Mouse (Mus musculus) CH12.LX (cell line): Measurements from ENCODE around the gene Slc25a23.
"Not testable (repeated sequence)": the region's sequence is repeated elsewhere in the genome, so short reads cannot be mapped to it uniquely, and the experiment has no call there.

Experiments
- CHD2 ChIP-seq: IDR thresholded peaks from 2 replicates; pipeline ENCODE4 v1.6.1; 2011; ENCODE audit warnings: low read length, improper control_type of control experiment
- CTCF ChIP-seq, 2 experiments: IDR thresholded peaks in 1 of 2; conservative IDR thresholded peaks in 1 of 2; 2 replicates each; pipeline ENCODE4 v1.5.1; 2011 to 2012; ENCODE audit warnings: low read depth in 2 of 2, low read length in 2 of 2, improper control_type of control experiment in 1 of 2, inconsistent platforms in 1 of 2, mild to moderate bottlenecking in 1 of 2, moderate library complexity in 1 of 2
- E2F4 ChIP-seq: IDR thresholded peaks from 2 replicates; pipeline ENCODE4 v1.6.1; 2011; ENCODE audit warnings: low read depth, low read length, improper control_type of control experiment; ENCODE audit not compliant: insufficient replicate concordance
- EP300 ChIP-seq: IDR thresholded peaks from 2 replicates; pipeline ENCODE4 v1.6.1; 2011; ENCODE audit warnings: low read length, improper control_type of control experiment
- IRF4 ChIP-seq: IDR thresholded peaks from 2 replicates; pipeline ENCODE4 v1.6.1; 2014; ENCODE audit warnings: low read depth, mild to moderate bottlenecking, inconsistent platforms, low read length, improper control_type of control experiment
- NRF1 ChIP-seq: IDR thresholded peaks from 2 replicates; pipeline ENCODE4 v1.6.1; 2014; ENCODE audit warnings: low read depth, mild to moderate bottlenecking, inconsistent platforms, low read length, improper control_type of control experiment, moderate library complexity
- POLR2A ChIP-seq: IDR thresholded peaks from 2 replicates; pipeline ENCODE4 v1.6.1; 2011; ENCODE audit warnings: low read depth, mild to moderate bottlenecking, improper control_type of control experiment, low read length
- RCOR1 ChIP-seq: conservative IDR thresholded peaks from 2 replicates; pipeline ENCODE4 v1.6.1; 2012; ENCODE audit warnings: low read depth, mild to moderate bottlenecking, inconsistent platforms, low read length, improper control_type of control experiment
- UBTF ChIP-seq: IDR thresholded peaks from 2 replicates; pipeline ENCODE4 v1.6.1; 2012; ENCODE audit warnings: low read depth, mild to moderate bottlenecking, inconsistent platforms, low read length, improper control_type of control experiment, moderate library complexity
- USF1 ChIP-seq: IDR thresholded peaks from 2 replicates; pipeline ENCODE4 v1.6.1; 2014; ENCODE audit warnings: low read depth, mild to moderate bottlenecking, inconsistent platforms, low read length, improper control_type of control experiment

GRCm38 (mm10) chr17:57051679-57052078 lies 8.0 kb downstream of the Slc25a23 start:
- not testable (repeated sequence) for TF ChIP-seq USF1, POLR2A, EP300, RCOR1, CHD2, UBTF, IRF4, NRF1, E2F4
- peak in 1 of 2 experiments; percentile 60; a peak in 2 of 4 replicates for TF ChIP-seq CTCF (conservative IDR thresholded peaks at IDR 0.05 in 1 of 2, IDR thresholded peaks at IDR 0.05 in 1 of 2; ENCODE audit: low read depth in 2 of 2, low read length in 2 of 2)
